Mouse (Mus musculus) bone marrow, adult 2 months (tissue): Measurements from ENCODE around the gene Tln2. TPM values are rescaled to one million over a fixed set of nuclear protein-coding genes. Genes with fewer than 3 reads are reported as not detected.

Experiments used
- H3K27ac ChIP-seq: fragments of 200-500 bp; 2 replicates; pipeline ENCODE4 v1.5.1; 2012; ENCODE audit warnings: low read depth, mild to moderate bottlenecking, control low read depth, inconsistent platforms, low read length; ENCODE audit not compliant: control insufficient read depth, poor library complexity, insufficient read depth
- H3K4me1 ChIP-seq: fragments of 200-500 bp; 2 replicates; pipeline ENCODE4 v1.6.1; 2011; ENCODE audit warnings: low read length; ENCODE audit not compliant: control insufficient read depth, insufficient read depth
- H3K4me3 ChIP-seq: fragments of 200-500 bp; replicated peaks from 2 replicates; pipeline ENCODE3; 2011; ENCODE audit warnings: mild to moderate bottlenecking, low read depth, low read length, control low read depth; ENCODE audit not compliant: control insufficient read depth
- CTCF ChIP-seq: fragments of 200-500 bp; IDR thresholded peaks from 2 replicates; pipeline ENCODE4 v1.5.1; 2011; ENCODE audit warnings: low read length, control low read depth; ENCODE audit not compliant: control insufficient read depth, insufficient read depth
- POLR2A ChIP-seq: fragments of 200-500 bp; IDR thresholded peaks from 2 replicates; pipeline ENCODE4 v1.6.1; 2011; ENCODE audit warnings: low read depth, mild to moderate bottlenecking, control low read depth, low read length, borderline replicate concordance; ENCODE audit not compliant: control insufficient read depth
- WGBS: fragments of 180-500 bp; shearing (Covaris S2); methylation state at CpG from one replicate; pipeline ENCODE4 v1.1.7; 2018; 5-methylcytosine and 5-hydroxymethylcytosine counted together
- polyA plus RNA-seq: library from polyadenylated mRNA; stranded (reverse); fragments of >200 nt; gene quantifications from 2 replicates; pipeline ENCODE4 v1.2.4, GENCODE M21; 2011; ENCODE audit warnings: low replicate concordance; ENCODE audit not compliant: missing spikeins, insufficient read depth, insufficient read length

Gene Tln2
- polyA plus RNA-seq, 1 experiment = 2.0 TPM

DNA sequence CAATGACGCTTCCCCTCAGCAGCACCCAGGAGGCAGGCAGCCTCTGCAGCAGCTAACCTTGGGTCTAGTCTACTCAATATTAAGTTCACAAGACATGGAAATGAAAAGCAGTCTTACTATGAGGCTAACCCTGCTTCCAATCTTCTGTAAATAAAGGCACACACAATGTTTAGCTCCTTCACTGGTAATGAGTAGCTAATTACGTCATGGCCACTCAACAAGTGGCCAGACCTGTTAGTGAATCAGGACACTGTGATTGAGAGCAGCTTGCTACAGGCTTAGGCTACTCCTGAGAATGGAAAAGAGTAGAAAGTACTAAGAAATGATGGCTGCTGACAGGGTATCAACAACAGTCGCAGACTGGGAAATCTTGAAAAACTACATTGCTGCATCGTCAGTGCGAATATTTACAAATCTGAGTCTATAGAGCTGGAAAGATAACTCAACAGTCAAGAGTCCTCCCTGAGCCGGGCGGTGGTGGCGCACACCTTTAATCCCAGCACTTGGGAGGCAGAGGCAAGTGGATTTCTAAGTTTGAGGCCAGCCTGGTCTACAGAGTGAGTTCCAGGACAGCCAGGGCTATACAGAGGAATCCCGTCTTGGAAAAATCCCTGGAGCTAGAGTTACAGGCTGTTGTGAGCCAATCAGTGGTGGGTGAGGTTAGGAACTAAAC is 34.1 kb upstream of the Tln2 start:
- Histone ChIP-seq H3K4me1 (no peaks in the 10 kb centered on the region), H3K27ac (no peak overlapping the region), H3K4me3 (no peak overlapping the region)
- no peak for TF ChIP-seq CTCF
- TF ChIP-seq POLR2A = no peak
- 84% methylated on average over 9 of the region's 9 CpGs for WGBS

DNA sequence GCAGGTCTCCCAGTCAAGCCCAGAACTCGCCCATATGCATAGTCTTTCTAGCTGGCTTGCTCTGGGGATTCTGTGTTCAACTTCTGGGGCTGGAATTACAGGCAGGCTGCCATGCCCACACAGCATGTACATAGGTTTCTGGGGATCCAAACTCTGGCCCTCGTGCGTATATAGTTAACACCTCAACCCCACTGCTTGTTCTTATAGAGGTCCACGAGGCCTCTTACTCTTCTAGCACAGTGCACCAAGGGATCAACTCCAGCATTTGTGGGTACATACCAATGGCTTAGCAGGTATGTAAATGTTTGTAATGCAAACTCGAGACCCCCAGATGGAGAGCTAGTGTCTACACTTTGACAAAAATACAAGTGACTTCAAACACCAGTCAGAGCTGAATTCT is 33.2 kb upstream of the Tln2 start:
- no peaks in the 10 kb centered on the region for H3K4me1 ChIP-seq
- WGBS = 79% methylated on average over 5 of the region's 5 CpGs
- H3K27ac ChIP-seq = no peak overlapping the region
- no peak overlapping the region for H3K4me3 ChIP-seq
- TF ChIP-seq CTCF = no peak
- no peak for TF ChIP-seq POLR2A

DNA sequence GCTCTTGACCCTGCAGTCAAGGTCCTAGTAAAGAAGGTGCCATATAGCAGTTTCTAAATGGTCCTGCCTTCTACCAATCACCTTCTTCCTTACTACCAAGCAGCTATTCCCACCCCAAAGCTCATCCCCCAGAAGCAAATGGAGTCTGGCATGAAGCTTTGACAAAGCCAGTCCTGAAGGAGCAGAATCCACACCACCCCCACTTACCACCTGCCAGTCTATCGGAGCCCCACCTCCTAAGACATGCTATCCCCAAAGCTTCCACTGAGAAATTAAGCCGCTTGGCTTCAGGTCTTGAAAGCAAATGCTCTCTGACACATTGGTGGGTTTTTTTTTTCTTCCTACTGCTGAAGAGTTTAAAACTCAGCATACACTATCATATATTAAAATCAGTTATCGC is 27.6 kb upstream of the Tln2 start:
- TF ChIP-seq CTCF = no peak
- no peak for TF ChIP-seq POLR2A
- WGBS = 83% methylated on average over 3 of the region's 3 CpGs
- Histone ChIP-seq H3K27ac (no peak overlapping the region), H3K4me3 (no peak overlapping the region), H3K4me1 (no peaks in the 10 kb centered on the region)

DNA sequence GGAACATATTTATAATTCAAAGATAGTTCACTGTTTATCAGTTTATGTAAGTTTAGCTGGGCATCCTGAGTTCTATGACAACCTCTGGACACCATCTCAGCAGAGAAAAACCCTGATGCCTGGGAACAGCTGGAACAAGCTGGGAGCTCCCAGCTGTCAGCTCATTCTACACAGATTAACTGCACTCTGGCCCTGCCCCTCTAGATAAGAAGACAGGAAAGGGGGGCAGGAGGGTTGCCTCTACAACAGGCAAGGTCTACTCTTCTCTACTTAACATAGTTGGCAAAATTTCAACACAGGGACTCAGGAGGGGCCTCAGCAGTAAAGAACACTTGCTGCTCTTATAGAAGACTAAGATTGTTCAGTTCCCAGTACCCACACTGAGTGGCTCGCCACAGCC is 27.0 kb upstream of the Tln2 start:
- TF ChIP-seq CTCF = no peak
- no peak for TF ChIP-seq POLR2A
- no peak overlapping the region for H3K27ac ChIP-seq
- no peak overlapping the region for H3K4me3 ChIP-seq
- 68% methylated on average over 1 of the region's 1 CpGs for WGBS
- H3K4me1 ChIP-seq = no peaks in the 10 kb centered on the region

DNA sequence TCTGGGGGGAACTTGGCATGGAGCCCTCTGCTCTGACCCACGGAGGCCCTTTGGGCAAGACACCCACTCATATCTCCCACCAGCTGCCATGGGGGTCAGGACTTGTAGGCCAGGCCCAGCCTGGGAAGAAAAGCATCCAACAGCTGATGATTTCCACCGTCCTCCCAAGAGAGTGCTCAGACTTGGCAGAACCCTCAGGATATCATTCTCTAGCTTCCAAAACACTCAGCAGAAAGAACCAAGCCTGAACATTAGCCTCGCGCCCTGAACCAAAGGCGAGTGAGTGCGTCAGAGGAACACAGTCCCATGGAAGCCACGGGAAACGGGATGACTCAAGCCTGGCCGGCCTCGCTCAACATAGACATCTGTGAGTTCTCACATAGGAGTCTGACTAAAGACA is 25.4 kb upstream of the Tln2 start:
- Histone ChIP-seq H3K4me3 (no peak overlapping the region), H3K4me1 (no peaks in the 10 kb centered on the region), H3K27ac (no peak overlapping the region)
- no peak for TF ChIP-seq POLR2A
- TF ChIP-seq CTCF = no peak
- WGBS = 85% methylated on average over 10 of the region's 10 CpGs

DNA sequence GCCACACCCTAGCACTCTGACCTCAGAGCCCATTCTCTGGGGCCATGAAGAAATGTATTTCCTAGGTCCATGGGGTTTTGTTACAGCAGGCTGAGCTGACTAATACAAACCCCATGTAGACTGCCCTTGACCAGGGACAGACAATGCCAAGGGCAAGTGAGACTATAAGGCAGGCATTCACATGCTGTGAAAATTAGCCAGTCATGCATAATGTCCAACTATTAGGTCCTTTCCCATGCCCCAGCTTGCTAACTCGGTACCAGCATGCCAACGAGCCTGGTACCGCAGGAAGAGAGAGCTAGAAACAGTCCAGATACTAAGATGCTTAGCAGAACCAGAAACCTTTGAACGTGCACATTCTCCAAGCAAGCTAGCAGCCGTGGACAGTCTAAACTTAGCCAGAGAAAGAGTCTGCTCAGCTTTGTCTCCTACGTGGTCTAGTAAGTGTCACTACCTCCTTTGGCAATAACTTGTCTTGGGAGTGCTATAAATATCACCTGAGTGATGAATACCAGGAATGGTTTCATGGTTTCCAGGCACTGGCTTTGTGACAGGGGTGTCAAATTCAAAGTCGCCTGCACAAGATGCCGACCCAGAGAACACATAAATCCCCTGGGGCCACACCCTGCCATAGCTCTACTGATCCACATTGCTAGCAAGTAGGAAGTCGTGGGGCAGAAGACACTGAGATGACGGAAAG is 22.2 kb upstream of the Tln2 start:
- TF ChIP-seq CTCF (no peak), POLR2A (no peak)
- Histone ChIP-seq H3K27ac (no peak overlapping the region), H3K4me1 (no peaks in the 10 kb centered on the region), H3K4me3 (no peak overlapping the region)
- WGBS = 70% methylated on average over 10 of the region's 10 CpGs

DNA sequence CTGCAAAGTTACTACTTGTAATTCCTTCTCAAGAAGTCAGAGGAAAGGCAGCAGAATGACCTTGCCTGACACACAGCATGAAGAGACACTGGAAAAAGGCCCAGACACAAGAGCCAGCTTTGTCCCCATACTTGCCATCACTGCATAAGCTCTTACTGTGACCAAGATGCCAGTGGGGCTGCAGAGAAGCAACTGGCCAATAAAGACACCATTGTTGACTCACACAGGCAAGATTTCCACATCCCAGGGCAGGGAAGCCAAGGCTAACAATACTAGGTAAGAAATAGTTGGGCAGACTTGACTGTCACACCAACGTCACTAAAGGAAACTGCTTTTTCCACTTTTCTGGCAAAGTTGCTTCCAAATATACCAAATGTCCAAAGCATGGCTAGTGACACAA is 20.0 kb upstream of the Tln2 start:
- Histone ChIP-seq H3K27ac (no peak overlapping the region), H3K4me3 (no peak overlapping the region), H3K4me1 (no peaks in the 10 kb centered on the region)
- TF ChIP-seq POLR2A (no peak), CTCF (no peak)
- WGBS = 88% methylated on average over 1 of the region's 1 CpGs

DNA sequence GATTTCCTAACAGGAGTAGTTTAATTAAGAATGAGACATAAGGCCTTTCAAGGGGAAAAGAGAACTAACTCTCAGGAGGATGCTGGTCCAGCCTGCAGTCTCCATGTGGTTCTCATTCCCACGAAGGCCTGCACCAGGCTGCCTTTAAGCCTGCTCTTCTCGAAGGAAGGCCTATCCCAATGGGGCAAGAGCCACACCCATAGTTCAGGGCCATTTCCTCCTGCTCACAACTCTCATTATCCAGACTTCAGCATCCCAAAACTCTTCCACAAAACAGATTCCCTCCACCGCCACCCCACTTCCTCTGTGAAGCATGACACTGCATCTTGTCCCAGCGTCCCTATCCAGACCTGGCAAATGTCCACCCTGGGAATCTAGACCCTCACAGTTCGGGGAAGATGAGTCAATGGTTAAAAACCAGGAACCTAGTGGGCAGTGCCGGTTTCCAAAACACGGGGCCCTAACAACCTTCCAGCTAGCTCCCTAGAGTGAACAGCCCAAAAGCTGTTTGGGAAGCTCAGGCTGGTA is 15.3 kb upstream of the Tln2 start:
- no peak overlapping the region for H3K4me3 ChIP-seq
- no peak for TF ChIP-seq CTCF
- TF ChIP-seq POLR2A = no peak
- no peak overlapping the region for H3K27ac ChIP-seq
- no peaks in the 10 kb centered on the region for H3K4me1 ChIP-seq
- 64% methylated on average over 7 of the region's 7 CpGs for WGBS
